Mouse (Mus musculus) retina, postnatal 1 day (tissue): ENCODE data around the gene Mettl8.

Experiments used
- DNase-seq: peaks from one replicate; pipeline ENCODE4 v3.0.0-alpha.2; 2012

Gene Mettl8

GRCm38 (mm10) chr2:70978271-70978670 lies 77.1 kb downstream of the Mettl8 start:
- DNase-seq, result no peak

GRCm38 (mm10) chr2:70974769-70975168 lies 80.6 kb downstream of the Mettl8 start:
- DNase-seq, result no peak

GRCm38 (mm10) chr2:70972795-70973518 lies 82.4 kb downstream of the Mettl8 start:
- peak; percentile 18 for DNase-seq

GRCm38 (mm10) chr2:70970158-70970741 lies 85.1 kb downstream of the Mettl8 start:
- DNase-seq, result no peak

- DNase-seq, result no peak
Observed at GRCm38 (mm10) chr2:70968305-70968704, 87.1 kb downstream of the Mettl8 start.

GRCm38 (mm10) chr2:70967216-70967615 lies 88.2 kb downstream of the Mettl8 start:
- no peak for DNase-seq

GRCm38 (mm10) chr2:70964809-70965208 lies 90.6 kb downstream of the Mettl8 start:
- DNase-seq, result no peak

GRCm38 (mm10) chr2:70962921-70963320 lies 92.5 kb downstream of the Mettl8 start:
- DNase-seq, result no peak

GRCm38 (mm10) chr2:70961086-70961941 lies 94.1 kb downstream of the Mettl8 start:
- no peak for DNase-seq

GRCm38 (mm10) chr2:70960090-70960489 lies 95.3 kb downstream of the Mettl8 start:
- DNase-seq, result peak; percentile 53

GRCm38 (mm10) chr2:70959337-70959736 lies 96.0 kb downstream of the Mettl8 start:
- DNase-seq, result peak; percentile 54

- DNase-seq, result no peak
Observed at GRCm38 (mm10) chr2:70958536-70958935, 96.8 kb downstream of the Mettl8 start.

- no peak for DNase-seq
Observed at GRCm38 (mm10) chr2:70953616-70954015, 101.8 kb downstream of the Mettl8 start.

- no peak for DNase-seq
Observed at GRCm38 (mm10) chr2:70951944-70952343, 103.4 kb downstream of the Mettl8 start.

GRCm38 (mm10) chr2:70944511-70945305 lies 110.7 kb downstream of the Mettl8 start:
- no peak for DNase-seq

- DNase-seq, result no peak
Observed at GRCm38 (mm10) chr2:70940826-70941225, 114.6 kb downstream of the Mettl8 start.

- DNase-seq, result peak; percentile 46
Observed at GRCm38 (mm10) chr2:70938844-70939494, 116.4 kb downstream of the Mettl8 start.

GRCm38 (mm10) chr2:70934772-70935171 lies 120.6 kb downstream of the Mettl8 start:
- DNase-seq, result no peak

GRCm38 (mm10) chr2:70933516-70933915 lies 121.9 kb downstream of the Mettl8 start:
- no peak for DNase-seq

- no peak for DNase-seq
Observed at GRCm38 (mm10) chr2:70932965-70933364, 122.4 kb downstream of the Mettl8 start.

GRCm38 (mm10) chr2:70930631-70931288 lies 124.6 kb downstream of the Mettl8 start:
- DNase-seq, result no peak

- DNase-seq, result no peak
Observed at GRCm38 (mm10) chr2:70929714-70930113, 125.7 kb downstream of the Mettl8 start.
